Mouse (Mus musculus): ENCODE results near the gene Bdh2.

The Bdh2 gene

DNA sequence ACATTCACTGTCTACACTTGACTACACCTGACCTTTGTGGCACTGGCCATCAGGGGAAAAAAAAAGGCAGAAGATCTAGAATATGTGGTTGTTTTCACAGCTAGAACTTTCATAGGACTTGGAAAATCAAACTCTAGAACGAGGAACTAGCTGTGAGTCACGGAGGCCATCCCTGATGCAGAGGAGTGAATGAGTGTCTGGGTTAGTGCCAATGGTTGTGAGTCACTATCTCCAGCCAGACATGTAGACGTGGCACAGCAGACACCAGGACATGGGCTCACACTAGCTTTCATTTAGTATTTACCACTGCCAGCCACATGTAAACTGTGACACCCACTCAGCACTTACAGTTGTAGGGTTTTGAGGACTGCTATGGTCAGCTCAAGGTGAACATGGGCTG lies 17.5 kb downstream of the Bdh2 start:
- no peak for DNase-seq (ENCODE audit: low spot score)

DNA sequence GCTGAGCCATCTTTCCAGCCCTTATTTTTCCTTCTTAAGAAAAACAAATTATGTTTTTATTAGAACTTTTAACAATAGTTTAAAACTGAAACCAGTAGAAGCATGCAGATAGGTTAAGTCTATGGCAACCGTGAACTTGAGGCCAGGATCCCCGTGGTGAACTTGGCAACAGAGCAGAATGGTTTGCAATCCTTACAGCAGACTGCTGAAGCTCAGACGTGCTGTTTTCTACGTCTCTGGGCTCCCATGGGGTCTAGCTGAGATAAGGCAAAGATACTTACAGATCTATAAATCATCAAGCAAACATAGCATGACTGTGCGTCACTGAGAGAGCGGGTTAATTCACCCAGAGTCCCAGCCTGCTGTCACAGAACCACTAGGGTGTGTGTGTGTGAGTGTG lies 19.1 kb downstream of the Bdh2 start:
- no peak for DNase-seq (ENCODE audit: low spot score)

DNA sequence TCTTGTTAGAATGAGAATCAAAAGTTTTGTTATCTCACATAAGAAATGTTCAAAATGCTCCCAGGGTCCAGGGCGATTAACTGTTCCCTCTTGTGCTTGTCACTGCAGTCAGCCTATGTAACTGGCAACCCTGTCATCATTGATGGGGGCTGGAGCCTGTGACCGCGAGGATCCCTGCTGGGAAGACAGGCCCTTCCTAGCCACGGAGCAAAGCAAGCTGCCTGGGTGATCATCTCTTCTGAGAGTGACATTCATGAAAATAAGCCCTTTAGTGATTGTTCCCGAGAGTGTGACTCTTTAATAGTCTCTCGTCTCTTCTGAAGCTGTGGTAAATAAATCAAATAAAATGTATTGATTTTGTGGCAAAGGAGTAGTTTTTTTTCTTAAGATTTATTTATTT lies 23.0 kb downstream of the Bdh2 start:
- DNase-seq (ENCODE audit: low spot score), result no peak

DNA sequence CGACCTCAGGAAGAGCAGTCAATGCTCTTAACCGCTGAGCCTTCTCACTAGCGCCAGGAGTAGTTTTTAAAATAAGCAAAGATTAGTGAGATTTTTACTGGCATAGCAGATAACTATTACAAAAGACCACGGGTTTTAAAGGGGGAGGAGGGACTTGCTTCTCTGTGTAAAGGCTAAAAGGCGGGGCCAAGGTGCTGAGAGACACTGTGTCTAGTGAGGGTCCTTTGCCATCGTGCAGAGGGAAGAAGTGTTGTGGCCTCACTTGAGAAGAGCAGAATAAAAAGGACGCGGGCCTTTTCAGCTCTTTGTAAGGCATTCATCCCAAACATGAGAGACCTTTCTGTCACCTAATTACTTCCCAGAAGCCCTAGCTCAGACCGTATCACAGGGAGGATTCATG lies 23.5 kb downstream of the Bdh2 start:
- DNase-seq (ENCODE audit: low spot score), result no peak

DNA sequence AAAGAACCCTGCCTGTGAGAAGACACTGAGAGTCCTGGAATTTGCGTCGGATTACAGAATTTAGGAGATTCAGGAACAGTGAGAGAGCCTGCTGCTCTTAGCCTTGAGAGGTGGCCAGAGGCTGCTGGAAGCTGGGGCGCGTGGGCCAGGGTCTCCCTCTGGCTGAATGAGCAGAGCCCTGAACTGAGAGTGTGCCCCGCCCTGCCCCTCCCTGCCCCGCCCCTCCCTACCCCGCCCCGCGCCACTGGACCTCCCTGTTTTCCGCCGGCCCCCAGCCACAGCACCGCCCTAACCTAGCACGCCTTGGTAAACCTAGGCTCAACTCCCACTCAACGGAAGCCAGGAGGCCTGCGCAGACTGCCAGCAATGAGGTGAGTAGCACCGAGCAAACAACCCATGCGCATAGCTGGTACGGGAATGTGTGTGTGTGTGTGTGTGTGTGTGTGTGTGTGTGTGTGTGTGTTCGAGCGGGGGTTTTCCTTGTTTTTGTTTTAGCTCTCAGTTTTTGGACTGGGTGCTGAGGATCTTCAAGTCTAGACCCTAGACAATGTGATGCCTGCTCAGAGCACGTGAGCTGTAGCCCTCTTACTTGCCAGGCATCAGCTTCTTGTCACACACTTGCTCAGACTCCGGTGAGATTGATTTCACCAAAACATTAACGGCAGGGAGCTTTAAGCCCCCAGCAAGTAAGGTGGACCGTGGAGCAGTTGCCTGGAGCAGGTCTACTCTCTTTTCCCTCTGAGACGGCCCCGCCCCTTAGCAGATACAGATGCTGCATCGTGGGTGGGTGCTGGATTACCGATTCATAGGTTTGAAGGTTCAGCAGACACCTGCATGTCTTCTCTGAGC lies 26.6 kb downstream of the Bdh2 start, which contains the start of gene Slc9b2:
Gene Slc9b2, plus strand, starts transcription at position 290 of the 849 bp plus-strand sequence.
- peak; percentile 39 for DNase-seq (ENCODE audit: low spot score)

DNA sequence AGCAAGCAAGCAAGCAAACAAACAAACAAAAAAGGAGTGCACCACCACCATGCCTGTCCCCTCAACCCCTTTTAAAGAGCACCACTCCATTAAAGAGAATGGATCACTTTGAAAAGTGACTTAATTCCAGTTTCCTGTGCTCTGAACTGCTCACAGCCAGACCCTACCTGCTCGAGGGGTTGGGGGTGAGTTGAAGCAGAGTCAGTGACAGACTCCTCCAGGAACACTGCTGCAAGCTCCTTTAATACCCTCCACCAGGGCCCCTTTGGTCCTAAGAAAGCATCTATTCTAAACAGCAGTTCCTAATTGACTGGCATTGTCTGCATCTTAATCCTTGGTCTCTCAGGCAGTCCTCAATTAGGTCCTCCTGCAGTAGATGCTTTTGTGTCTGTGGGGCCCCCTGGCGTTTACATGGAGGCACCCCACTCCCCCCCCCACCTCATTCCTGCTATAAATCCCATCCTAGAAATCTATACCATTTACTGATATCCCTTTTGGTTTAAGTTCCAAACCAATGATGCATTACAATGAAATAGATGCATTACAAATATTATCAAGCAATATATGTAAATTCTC lies 32.0 kb downstream of the Bdh2 start:
- no peak for DNase-seq (ENCODE audit: low spot score)

DNA sequence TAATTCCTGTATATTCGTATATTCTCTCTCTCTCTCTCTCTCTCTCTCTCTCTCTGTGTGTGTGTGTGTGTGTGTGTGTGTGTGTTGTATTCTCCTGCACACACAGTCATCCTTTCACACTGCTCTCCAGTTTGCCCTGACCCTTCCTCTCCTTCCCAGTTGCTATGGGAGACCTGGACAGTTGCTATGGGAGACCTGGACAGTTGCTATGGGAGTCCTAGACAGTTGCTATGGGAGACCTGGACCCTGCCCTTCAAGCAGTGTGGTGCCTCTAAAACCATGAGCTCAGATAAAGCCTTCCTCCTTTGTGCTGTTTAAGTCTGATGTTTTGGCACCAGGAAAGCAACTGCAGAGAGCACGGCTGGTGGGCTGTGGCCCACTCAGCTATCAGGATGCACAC lies 32.7 kb downstream of the Bdh2 start:
- no peak for DNase-seq (ENCODE audit: low spot score)

DNA sequence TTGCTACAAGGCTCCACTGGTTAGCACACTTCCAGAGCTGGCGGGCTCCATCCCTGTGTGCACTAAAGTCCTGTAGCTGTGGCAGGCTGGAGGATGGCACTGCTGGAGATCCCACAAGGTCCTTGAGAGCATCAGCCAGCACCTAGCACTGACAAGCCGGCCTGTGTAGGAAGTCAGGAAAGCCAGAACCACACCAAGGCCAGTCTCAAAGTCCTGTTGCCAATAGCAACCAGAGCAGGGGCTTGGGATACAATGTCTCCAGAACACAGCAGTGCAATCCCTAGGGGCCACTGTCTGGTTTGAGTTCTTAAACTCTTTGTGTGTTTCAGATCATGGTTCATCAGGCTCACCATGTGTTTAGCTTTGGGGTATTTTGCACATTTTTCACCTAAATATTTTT lies 33.8 kb downstream of the Bdh2 start:
- no peak for DNase-seq (ENCODE audit: low spot score)

DNA sequence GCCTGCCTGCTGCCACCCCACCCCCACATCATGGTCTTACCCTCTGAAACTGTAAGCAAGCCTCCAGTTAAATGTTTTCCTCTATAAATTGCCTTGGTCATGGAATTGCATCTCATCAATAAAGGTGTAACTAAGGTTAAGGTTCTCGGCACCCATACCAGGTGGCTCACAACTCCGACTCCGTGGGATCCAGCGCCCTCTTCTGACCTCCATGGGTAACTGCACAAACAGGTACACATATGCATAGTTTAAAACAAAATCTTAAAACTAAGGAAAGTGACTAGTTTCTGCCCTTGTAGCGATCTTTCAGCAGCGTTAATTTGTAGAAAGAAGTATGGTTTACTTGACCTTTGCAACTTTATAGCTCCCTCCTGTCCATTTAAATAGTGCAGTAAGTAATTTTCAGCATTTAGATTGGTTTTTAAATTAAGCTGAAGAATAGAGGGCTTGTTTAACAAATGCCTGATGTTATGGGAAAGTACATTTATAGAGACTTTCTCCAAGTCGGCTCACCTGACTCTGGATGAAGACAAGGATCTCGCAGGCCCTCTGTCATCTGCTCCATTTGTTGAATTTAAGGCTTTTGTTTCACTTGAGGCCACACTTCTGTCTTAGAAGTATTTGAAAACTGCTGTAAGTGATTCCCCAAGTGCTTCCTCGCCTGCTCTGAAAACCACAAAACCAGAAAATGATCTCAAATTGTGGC lies 34.9 kb downstream of the Bdh2 start:
- DNase-seq (ENCODE audit: low spot score), result no peak

DNA sequence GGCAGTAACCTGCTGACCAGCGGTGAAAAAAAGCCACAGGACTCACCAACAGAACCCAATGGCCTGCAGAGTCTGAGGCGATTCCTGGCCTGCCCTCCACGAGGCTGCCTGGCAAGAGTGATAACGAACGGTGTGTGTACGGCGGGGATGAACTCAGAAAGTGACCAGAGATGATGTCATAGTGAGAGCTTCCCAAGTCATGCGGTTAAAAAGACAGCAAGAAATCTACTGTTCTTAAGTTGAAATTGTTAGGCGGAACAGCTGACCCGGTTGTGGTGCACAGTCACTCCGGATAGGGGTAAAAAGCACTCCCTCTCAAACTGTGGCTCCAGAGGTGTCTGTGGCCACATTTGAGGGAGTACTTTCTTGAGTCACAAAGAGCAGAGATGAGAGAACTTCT lies 37.3 kb downstream of the Bdh2 start:
- no peak for DNase-seq (ENCODE audit: low spot score)

DNA sequence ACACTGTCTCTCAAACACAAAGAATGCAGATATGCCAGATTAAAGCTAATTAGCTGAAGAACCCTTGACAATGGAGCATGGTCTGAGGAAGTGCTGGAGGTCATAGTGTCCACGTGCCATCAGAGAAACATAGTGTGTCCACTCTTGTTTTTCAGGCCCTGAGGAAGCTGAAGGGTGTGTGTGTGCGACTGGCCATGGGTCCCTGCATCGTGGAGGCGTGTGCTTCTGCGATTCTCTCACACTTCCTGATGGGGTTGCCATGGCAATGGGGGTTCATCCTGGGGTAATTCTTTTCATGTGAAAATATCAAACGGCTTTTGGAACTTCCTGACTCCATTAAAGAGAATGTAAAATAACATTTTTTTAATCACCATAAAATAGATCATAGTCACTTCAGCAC lies 43.3 kb downstream of the Bdh2 start:
- DNase-seq (ENCODE audit: low spot score), result no peak

DNA sequence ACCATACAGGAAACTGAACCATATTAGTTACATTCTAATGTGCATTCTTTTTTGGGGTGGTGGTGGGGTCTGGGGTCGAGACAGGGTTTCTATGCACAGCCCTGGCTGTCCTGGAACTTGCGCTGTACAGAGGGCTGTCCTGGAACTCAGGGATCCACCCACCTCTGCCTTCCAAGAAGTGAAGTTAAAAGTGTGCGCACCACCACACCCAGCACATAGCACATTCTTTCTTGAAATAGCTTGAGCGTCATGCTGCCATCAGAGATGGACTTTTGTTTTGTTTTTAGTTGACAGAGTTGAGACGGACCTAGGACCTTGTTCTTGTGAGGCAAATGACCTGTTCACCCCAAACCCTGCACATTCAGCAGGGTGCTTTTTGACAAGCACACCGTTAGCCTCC lies 46.2 kb downstream of the Bdh2 start:
- no peak for DNase-seq (ENCODE audit: low spot score)

DNA sequence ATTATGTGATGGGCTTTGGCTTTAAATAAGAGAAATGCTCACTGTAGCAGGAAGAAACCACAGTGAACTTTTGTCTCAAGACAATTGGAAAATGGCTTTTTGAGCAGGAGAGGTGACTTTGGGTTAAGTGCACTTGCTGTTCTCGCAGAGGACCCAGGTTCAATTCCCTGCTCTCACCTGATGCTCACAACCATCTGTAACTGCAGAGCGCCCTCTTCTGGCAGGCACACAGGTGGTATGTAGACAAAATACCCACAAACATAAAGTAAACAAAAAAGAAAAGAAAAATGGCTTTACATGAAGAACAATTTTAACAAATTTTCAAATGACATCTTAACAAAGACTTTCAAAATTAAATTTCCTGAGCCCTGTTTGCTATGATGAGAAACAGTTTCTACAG lies 46.6 kb downstream of the Bdh2 start:
- no peak for DNase-seq (ENCODE audit: low spot score)

DNA sequence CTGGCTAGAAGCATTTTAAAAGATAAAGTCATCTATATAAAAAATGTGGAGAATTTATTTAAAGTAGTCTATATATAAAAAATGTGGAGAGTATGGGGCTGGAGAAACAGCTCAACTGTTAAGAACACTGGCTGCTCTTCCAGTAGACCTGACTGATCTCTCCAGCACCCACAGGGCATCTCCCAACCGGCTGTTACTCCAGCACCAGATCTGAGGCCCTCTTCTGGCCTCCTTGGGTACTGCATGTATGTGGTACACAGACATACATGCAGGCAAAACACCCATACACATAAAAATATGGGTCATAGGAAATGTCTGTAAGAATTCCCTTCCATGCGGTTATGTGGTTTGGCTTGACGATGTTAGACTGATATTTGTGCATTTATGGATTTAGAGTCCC lies 47.5 kb downstream of the Bdh2 start:
- DNase-seq (ENCODE audit: low spot score), result peak; percentile 38

DNA sequence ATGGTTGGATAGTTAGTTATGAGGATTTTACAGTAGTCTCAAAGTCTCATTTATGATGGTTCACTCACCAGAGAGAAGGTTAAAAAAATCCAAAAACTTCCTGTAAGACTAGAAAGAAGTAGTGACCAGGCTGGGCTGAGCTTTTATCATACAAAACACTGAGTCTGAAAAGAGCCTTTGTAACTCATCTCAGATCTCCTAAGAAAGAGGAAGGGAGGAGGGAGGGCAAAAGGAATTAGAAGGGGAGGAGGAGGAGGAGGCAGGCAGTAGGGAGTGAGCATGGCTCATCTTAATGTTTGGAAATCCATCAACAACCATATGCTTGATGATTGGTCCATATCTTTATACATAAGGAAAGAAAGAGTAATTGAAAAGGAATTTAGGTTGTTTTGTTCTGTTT lies 51.7 kb downstream of the Bdh2 start:
- DNase-seq (ENCODE audit: low spot score), result no peak

DNA sequence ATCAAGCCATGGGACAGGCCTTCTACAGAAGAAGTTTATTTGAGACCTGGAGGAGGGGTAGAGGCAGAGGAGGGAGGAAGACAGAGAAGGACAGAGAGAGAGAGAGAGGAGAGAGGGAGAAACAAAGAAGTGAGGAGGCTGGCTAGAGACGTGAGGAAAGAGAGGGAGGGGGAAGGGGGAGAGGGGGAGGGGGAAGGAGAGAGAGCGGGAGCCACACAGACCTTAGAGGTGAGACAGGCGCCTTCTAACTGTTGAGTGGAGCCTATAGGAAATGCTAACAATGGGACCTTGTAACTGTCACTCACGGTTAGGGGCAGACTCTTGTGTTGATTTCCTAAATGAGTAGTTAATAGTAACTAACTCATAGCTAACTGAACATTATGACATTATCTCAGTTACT lies 52.7 kb downstream of the Bdh2 start:
- DNase-seq (ENCODE audit: low spot score), result no peak

DNA sequence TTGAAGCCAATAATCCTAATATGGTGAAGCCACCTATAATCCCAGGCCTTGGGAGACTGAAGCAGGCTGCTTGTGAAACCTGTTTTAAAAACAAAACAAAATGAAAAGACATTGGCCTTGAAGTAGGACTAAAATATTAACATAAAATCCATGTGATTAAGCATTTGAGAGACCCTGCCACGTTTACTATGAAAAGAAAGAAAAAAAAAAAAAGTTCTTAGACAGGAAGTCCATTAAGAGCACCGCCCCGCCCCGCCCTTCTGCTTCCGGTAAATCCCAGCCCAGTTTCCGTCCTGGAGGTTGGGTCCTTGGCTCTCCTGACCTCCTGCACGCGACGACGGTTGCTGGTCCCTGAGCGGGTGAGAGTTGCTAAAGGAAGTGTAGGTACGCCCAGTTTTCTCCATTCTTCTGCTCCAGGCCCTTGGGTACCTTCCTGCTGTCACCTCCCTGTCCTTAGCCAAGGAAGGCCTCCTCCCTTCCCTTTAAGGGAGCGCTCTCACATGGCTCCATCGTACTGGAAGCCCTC lies 66.8 kb downstream of the Bdh2 start, which contains the start of gene Slc9b1:
Gene Slc9b1, plus strand, starts transcription at position 291 of the 526 bp plus-strand sequence.
- no peak for DNase-seq (ENCODE audit: low spot score)

DNA sequence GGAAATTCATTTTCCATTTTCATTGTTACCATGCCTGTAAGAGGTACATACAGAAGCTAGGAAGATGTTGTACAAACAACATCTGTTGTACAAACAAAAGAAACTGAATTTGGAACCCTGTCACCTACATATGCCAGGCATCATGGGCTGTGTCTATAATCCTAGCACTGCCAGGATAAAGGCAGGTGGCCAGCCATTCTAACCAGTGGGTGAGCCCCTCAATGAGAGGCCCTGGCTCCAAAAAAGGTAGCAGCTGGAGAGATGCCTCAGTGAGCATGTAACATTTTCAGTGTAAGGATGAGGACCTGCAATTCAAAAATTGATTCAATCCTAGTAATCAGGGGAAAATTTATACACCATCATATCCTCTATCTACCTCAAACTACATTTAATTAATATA lies 68.0 kb downstream of the Bdh2 start:
- no peak for DNase-seq (ENCODE audit: low spot score)

DNA sequence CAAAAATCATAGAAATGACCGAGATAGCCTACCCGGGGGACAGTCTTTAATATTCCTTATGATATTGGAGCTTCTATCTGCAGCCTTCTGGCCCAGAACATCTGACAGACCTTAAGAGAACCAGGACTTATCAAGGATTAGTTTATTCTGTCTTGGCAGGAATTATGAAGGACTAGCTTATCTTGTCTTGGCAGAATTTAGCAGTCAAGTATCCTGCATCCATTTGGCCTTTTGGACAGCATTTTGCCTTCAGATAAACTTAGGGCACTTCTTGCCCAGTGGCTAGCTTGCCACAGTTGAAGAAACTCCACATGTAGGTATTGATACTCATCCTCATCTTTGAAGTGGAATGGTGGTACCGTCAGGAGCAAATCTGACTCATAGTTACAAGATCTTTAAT lies 70.8 kb downstream of the Bdh2 start:
- DNase-seq (ENCODE audit: low spot score), result no peak
